Mouse (Mus musculus): Measurements from ENCODE around the gene Teddm3. TPM values are rescaled to one million over a fixed set of nuclear protein-coding genes. Genes with fewer than 3 reads are reported as not detected.
"Not testable (repeated sequence)": the region's sequence is repeated elsewhere in the genome, so short reads cannot be mapped to it uniquely, and the experiment has no call there.

Gene Teddm3
- polyA plus RNA-seq, 1 experiment, result not detected

DNA sequence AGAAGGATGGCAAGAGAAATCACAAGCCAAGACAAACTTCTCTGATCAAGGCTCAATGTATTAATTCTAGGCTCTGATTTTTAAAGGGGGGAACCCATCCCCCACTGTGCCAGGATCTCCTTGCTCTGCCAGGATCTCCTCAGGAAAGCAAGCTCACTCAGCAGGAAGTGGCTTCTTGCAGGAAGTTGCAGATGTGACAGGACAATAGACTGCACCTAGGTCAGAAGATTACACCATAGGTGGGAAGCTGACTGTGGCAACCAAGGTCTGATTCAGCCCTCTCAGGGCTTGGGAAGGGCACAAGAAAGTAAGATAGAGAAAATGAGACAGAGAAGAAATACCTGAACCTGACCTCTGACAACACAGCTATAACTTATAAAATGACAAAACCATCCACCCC, 2.5 kb upstream of the Teddm3 start:
- not testable (repeated sequence) for H3K79me3 ChIP-seq (ENCODE audit: low read depth); H3ac ChIP-seq (ENCODE audit: control insufficient read depth, insufficient read length, low read depth); H3K27me3 ChIP-seq (ENCODE audit: control insufficient read depth, insufficient read depth, insufficient read length); H3K4me3 ChIP-seq (ENCODE audit: insufficient read depth, poor library complexity, severe bottlenecking); H3K36me3 ChIP-seq (ENCODE audit: control insufficient read depth, insufficient read depth); H3K79me2 ChIP-seq (ENCODE audit: control insufficient read depth, insufficient read depth)

DNA sequence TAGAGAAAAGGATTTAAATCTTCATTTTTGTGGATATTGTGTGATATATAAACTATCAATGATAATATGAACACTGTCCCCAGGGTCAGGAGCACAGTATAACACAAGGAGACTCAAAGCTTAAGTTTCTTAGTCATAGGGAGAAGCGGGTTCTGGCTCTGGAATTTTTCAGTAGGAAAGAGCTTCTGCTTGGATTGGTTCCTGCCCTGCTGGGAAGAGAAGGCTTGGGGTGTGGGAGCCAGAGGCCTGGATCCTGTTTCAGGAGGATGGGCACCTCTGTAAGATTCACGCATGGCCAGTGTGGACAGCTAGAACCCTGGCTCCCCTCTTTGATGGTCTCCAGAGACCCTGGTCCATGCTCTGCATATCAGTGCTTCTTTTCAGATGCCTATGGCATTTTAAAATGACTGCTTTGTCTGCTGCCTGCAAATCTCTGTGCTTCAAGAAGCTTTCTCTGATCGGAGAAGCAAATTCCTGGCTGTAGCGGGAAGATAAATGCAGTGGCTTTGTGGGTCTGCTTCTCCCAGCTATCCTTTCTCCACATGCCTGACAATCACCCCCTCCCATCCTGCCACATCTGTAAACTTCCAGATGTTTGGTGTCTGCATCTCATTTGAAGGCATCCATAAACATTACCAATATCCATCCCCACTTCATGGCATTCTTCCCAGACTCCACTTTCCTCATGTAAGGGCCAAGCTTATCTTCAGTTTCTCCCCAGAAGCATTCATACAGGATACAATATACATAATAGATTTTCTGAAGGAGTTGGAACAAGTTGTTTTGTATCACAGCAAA, 2.0 kb downstream of the Teddm3 start:
- Histone ChIP-seq H3K36me3 (ENCODE audit: control insufficient read depth, insufficient read depth) (no peaks in the 10 kb centered on the region), H3K79me3 (ENCODE audit: low read depth) (no peaks in the 10 kb centered on the region), H3K4me3 (ENCODE audit: insufficient read depth, poor library complexity, severe bottlenecking) (no peak overlapping the region), H3ac (ENCODE audit: control insufficient read depth, insufficient read length, low read depth) (no peak overlapping the region), H3K27me3 (ENCODE audit: control insufficient read depth, insufficient read depth, insufficient read length) (no peaks in the 10 kb centered on the region), H3K79me2 (ENCODE audit: control insufficient read depth, insufficient read depth) (no peaks in the 10 kb centered on the region)
- TF ChIP-seq CEBPB (IDR thresholded peaks at IDR 0.05; ENCODE audit: low read depth), result no peak
- TF ChIP-seq CTCF (IDR thresholded peaks at IDR 0.05; ENCODE audit: control insufficient read depth, insufficient read depth, insufficient read length), result no peak

DNA sequence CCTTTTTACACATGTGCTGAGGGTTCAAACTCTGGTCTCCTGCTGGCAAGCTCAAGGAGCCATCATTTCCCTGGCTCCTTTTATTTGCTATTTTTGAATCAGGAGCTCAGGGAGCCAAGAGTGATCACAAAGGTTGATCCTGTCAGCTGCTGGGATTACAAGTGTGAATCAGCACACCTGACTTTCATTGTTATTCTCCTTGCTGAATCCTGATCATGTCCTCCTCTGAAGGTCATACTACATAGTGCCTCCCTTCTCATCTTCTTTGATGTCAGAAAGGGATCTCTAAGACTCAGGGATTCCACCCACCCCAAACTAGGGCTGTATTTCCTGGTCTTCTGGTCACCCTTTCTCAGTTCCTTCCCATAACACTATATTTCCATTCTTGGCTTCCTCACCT, 3.9 kb downstream of the Teddm3 start:
- Histone ChIP-seq H3K36me3 (ENCODE audit: control insufficient read depth, insufficient read depth) (no peaks in the 10 kb centered on the region), H3K79me2 (ENCODE audit: control insufficient read depth, insufficient read depth) (no peaks in the 10 kb centered on the region), H3ac (ENCODE audit: control insufficient read depth, insufficient read length, low read depth) (no peak overlapping the region), H3K27me3 (ENCODE audit: control insufficient read depth, insufficient read depth, insufficient read length) (no peaks in the 10 kb centered on the region), H3K4me3 (ENCODE audit: insufficient read depth, poor library complexity, severe bottlenecking) (no peak overlapping the region), H3K79me3 (ENCODE audit: low read depth) (no peaks in the 10 kb centered on the region)
- no peak for TF ChIP-seq USF1 (IDR thresholded peaks at IDR 0.05; ENCODE audit: low read depth)
- TF ChIP-seq CEBPB (IDR thresholded peaks at IDR 0.05; ENCODE audit: low read depth), result no peak
- TF ChIP-seq MYOG (IDR thresholded peaks at IDR 0.05; ENCODE audit: control insufficient read depth, extremely low read depth, insufficient read length), result no peak
- no peak for TF ChIP-seq MAX (IDR thresholded peaks at IDR 0.05)
- no peak for TF ChIP-seq CTCF (IDR thresholded peaks at IDR 0.05; ENCODE audit: control insufficient read depth, insufficient read depth, insufficient read length)
- no peak for TF ChIP-seq FOSL1 (IDR thresholded peaks at IDR 0.05; ENCODE audit: insufficient read depth, low read length, poor library complexity, severe bottlenecking)

DNA sequence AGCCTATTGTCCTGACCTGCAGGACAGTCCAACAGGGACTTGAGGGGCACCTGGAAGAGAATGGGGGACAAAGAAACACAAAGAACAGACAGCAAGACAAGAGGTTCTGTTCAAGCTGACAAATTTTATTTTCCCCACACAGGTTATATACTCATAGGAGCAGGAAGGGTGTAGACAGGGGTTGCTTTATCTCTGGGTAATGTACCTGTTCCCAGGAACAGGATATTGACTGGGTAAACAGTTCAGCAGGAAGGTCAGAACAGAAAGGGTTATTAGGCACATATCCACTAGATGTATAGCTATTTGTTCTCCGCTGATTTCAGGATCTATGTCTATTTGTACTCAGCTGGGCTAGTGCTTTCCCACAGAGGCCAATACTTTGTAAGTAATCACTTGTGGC, 5.3 kb downstream of the Teddm3 start:
- H3K4me3 ChIP-seq (ENCODE audit: insufficient read depth, poor library complexity, severe bottlenecking); H3K27me3 ChIP-seq (ENCODE audit: control insufficient read depth, insufficient read depth, insufficient read length); H3K36me3 ChIP-seq (ENCODE audit: control insufficient read depth, insufficient read depth); H3K79me3 ChIP-seq (ENCODE audit: low read depth); H3K79me2 ChIP-seq (ENCODE audit: control insufficient read depth, insufficient read depth); H3ac ChIP-seq (ENCODE audit: control insufficient read depth, insufficient read length, low read depth): not testable (repeated sequence)

DNA sequence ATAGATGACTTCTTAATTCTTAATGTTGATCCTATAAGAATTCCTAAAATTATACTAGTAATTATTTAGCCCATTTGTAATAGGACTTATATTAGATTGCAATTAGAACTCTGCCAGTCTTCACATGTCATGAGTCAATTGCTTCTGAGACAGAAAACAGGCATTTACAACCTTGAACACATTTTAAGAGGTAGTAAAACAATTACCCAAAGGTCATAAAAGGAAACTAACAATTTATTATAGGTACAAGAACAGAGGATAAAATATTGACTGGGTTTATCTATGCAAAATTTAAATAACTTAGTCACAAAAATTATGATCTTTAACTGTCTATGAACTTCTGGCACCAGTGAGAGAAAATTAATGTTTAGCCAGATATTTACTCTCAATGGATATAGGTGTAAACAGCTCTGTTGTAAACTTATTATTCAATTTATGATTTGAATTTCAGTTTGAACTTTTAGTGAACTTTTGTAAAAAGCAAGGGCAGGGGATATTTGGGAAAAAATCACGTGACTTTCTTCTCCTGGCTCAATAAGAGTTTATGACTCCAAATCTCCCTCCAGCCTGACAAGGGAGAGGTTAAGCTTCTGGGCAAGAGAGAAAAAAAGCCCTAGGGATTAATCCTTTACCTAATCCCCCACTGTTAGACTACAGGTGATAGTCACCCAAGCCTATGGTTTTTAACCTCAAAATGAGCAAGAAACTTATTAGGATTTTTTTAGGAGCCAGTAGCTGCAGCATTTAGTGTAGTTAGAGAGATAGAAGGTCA, 17.3 kb downstream of the Teddm3 start:
- H3K27me3 ChIP-seq (ENCODE audit: control insufficient read depth, insufficient read depth, insufficient read length), result no peaks in the 10 kb centered on the region
- no peaks in the 10 kb centered on the region for H3K36me3 ChIP-seq (ENCODE audit: control insufficient read depth, insufficient read depth)
- H3K79me3 ChIP-seq (ENCODE audit: low read depth), result no peaks in the 10 kb centered on the region
- H3K79me2 ChIP-seq (ENCODE audit: control insufficient read depth, insufficient read depth), result no peaks in the 10 kb centered on the region
- no peak overlapping the region for H3ac ChIP-seq (ENCODE audit: control insufficient read depth, insufficient read length, low read depth)
- TF ChIP-seq USF1 (IDR thresholded peaks at IDR 0.05; ENCODE audit: low read depth), result no peak
- TF ChIP-seq FOSL1 (IDR thresholded peaks at IDR 0.05; ENCODE audit: insufficient read depth, low read length, poor library complexity, severe bottlenecking), result no peak
- no peak for TF ChIP-seq CTCF (IDR thresholded peaks at IDR 0.05; ENCODE audit: control insufficient read depth, insufficient read depth, insufficient read length)
- H3K4me3 ChIP-seq (ENCODE audit: insufficient read depth, poor library complexity, severe bottlenecking), result no peak overlapping the region

DNA sequence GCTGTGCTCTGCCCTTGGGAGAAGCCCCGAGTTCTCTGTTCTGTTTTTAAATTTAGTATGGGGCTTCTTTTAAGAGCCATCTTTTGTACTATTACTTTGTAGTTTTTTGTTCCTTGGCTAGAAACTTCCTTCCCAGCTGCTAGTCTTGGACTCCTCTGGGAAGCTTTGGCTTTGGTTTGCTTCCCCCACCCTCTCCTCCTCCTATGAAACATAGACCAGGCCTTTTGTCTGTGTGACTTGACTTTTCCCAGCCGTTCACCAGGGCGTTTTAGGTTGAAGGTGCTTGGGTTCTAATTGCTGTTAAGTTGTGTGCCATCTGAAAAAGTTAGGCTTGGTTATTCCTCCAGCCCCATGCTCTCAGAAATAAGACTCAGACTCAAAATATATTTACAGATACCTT, 26.1 kb downstream of the Teddm3 start:
- H3ac ChIP-seq (ENCODE audit: control insufficient read depth, insufficient read length, low read depth); H3K79me3 ChIP-seq (ENCODE audit: low read depth); H3K27me3 ChIP-seq (ENCODE audit: control insufficient read depth, insufficient read depth, insufficient read length); H3K4me3 ChIP-seq (ENCODE audit: insufficient read depth, poor library complexity, severe bottlenecking); H3K79me2 ChIP-seq (ENCODE audit: control insufficient read depth, insufficient read depth); H3K36me3 ChIP-seq (ENCODE audit: control insufficient read depth, insufficient read depth): not testable (repeated sequence)

DNA sequence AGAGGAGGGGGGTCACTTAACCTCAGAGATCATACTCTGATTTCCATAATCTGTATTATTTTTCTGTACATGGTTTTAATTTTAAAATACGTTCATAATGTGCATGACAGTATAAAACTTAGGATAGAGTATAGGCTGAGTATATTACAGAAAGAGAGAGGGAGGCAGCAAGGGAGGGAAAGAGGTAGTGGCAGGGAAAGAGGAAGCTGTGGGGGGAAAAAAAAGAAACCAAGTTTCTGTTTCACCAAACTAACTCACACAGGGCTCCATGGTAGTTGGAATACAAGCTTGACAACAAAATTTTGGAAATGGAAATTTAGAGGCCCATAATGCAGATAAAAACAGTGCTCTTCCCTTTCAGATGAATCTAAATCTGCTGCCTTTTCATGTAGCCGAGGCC, 31.0 kb downstream of the Teddm3 start:
- H3K79me2 ChIP-seq (ENCODE audit: control insufficient read depth, insufficient read depth); H3K27me3 ChIP-seq (ENCODE audit: control insufficient read depth, insufficient read depth, insufficient read length); H3K79me3 ChIP-seq (ENCODE audit: low read depth); H3K36me3 ChIP-seq (ENCODE audit: control insufficient read depth, insufficient read depth); H3ac ChIP-seq (ENCODE audit: control insufficient read depth, insufficient read length, low read depth); H3K4me3 ChIP-seq (ENCODE audit: insufficient read depth, poor library complexity, severe bottlenecking): not testable (repeated sequence)

Measured in C2C12 (cell line).